Mouse (Mus musculus): ENCODE measurements around the gene Lgr6.

GRCm38 (mm10) chr1:135142452-135142851 is 37.4 kb upstream of the Lgr6 start:
- TF ChIP-seq CTCF (IDR thresholded peaks at IDR 0.05; ENCODE audit: low read depth, low read length), result no peak
- TF ChIP-seq POLR2A (IDR thresholded peaks at IDR 0.05; ENCODE audit: insufficient read depth, low read length), result no peak
- TF ChIP-seq EP300 (IDR thresholded peaks at IDR 0.05; ENCODE audit: insufficient read depth, low read depth, low read length), result no peak

All from ES-Bruce4 (cell line).